Mouse (Mus musculus): ENCODE results near the gene Psenen. TPM values are rescaled to one million over a fixed set of nuclear protein-coding genes. Genes with fewer than 3 reads are reported as not detected.

Psenen gene
- total RNA-seq, 1 experiment = 65.3 TPM

DNA sequence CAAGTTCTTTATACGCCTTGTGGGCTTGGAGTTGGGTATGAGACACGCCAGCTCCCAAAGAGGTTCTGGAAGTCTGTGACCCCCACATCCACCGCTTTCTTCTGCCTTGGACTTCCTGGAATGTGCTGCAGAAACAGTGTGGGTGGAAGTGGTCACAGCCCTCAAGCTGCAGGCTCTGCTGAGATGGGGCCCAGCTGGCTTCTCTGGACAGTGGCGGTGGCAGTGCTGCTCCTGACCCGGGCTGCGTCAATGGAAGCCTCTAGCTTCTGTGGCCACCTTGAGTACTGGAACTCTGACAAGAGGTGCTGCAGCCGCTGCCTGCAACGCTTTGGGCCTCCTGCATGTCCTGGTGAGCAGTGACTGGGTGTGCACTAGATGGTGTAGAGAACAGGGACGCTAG lies 2.6 kb upstream of the Psenen start:
- no peak for DNase-seq (ENCODE audit: low read depth, low spot score)
- in situ Hi-C loops (cut with MboI; ENCODE audit: low sequenced_read_pairs in 2 of 2, unreplicated experiment in 2 of 2) = no loop called here
- peaks cover 0 to 16% of the 10 kb centered on the region in 2 experiments; a peak in 1 of 4 replicates for H3K4me1 ChIP-seq (ENCODE audit: control insufficient read depth in 2 of 2, insufficient read depth in 2 of 2, low read length in 2 of 2, poor library complexity in 1 of 2)
- no peak overlapping the region for H3K9ac ChIP-seq (ENCODE audit: insufficient read depth, low read depth, low read length, poor library complexity, severe bottlenecking)
- H3K4me3 ChIP-seq (ENCODE audit: insufficient read depth in 1 of 2, low read depth in 1 of 2, low read length in 2 of 2, poor library complexity in 1 of 2, severe bottlenecking in 1 of 2) = no peak overlapping the region
- peaks cover 30% of the 10 kb centered on the region for H3K36me3 ChIP-seq (ENCODE audit: control insufficient read depth, insufficient read depth, low read length, poor library complexity, severe bottlenecking)
- H3K9me3 ChIP-seq (ENCODE audit: control insufficient read depth, insufficient read depth, low read depth, low read length) = no peaks in the 10 kb centered on the region
- TF ChIP-seq ZC3H11A (IDR thresholded peaks at IDR 0.05; ENCODE audit: borderline replicate concordance, low read depth, low read length) (no peak), CHD2 (IDR thresholded peaks at IDR 0.05; ENCODE audit: low read depth, low read length) (no peak), ZNF384 (IDR thresholded peaks at IDR 0.05; ENCODE audit: low read depth, low read length) (no peak), MAFK (IDR thresholded peaks at IDR 0.05; ENCODE audit: insufficient read depth, low read depth, low read length) (no peak), HCFC1 (IDR thresholded peaks at IDR 0.05; ENCODE audit: borderline replicate concordance, insufficient read depth, low read length) (no peak)
- H3K27ac ChIP-seq (ENCODE audit: insufficient read depth, low read depth, low read length, poor library complexity, severe bottlenecking) = no peak overlapping the region

DNA sequence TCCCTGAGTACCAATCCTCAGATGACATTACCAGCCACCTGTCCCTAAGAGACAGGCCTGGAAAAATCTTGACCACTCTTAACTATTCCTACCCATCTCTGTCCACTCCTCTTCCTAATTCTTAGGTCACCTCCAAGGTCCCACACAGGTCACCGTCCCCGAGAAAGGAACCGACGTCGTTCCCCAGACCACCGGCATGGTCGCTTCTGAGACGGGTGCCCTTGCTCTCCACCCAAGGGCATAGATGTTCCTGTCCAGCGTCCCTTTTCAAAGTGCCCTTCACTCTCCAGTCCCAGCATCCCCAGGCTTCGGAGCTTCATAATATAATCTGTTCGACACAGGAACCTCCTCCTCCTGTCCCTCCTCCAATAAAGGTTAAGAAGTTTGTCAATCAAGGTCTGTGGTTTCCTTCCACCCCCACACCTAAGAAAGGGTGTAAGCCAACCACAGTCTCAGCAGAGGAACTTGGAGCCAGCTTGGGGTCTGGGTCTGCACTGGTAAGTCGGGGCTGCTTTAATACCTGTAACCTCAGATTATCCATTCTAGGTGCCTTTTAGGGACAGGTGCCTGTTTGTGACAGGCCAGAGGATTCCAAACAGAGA lies 1.6 kb upstream of the Psenen start, which contains the start of gene Igflr1:
Gene Igflr1 (plus strand): TSS at position 458 of the 602 bp plus-strand sequence.
- in situ Hi-C loops (cut with MboI; ENCODE audit: low sequenced_read_pairs in 2 of 2, unreplicated experiment in 2 of 2) = no loop called here
- H3K9ac ChIP-seq (ENCODE audit: insufficient read depth, low read depth, low read length, poor library complexity, severe bottlenecking) = peak within 1 kb of the TSS; percentile 20; the same call in 1 of the 2 replicates
- DNase-seq (ENCODE audit: low read depth, low spot score) = no peak

DNA sequence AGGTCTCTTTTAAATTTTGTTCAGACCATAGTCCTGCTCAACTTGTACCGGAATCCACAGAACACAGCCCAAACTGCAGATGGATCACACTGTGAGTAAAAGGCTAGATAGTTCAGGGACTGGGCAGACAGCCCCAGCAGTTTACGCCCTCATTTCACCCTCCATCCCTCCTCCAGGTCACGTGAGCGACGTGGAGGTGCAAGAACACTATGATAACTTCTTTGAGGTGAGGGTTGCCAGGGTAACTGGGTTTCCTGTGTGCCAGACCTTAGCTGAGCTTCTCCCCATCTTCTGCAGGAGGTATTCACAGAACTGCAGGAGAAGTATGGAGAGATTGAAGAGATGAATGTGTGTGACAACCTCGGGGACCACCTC lies 466 bp upstream of the Psenen start:
- no peak for TF ChIP-seq ZNF384 (IDR thresholded peaks at IDR 0.05; ENCODE audit: low read depth, low read length)
- no peak for TF ChIP-seq MAFK (IDR thresholded peaks at IDR 0.05; ENCODE audit: insufficient read depth, low read depth, low read length)
- Histone ChIP-seq H3K4me3 (ENCODE audit: insufficient read depth in 1 of 2, low read depth in 1 of 2, low read length in 2 of 2, poor library complexity in 1 of 2, severe bottlenecking in 1 of 2) (peak overlapping the region; percentile 97 to 99), H3K9me3 (ENCODE audit: control insufficient read depth, insufficient read depth, low read depth, low read length) (no peaks in the 10 kb centered on the region), H3K27ac (ENCODE audit: insufficient read depth, low read depth, low read length, poor library complexity, severe bottlenecking) (no peak overlapping the region), H3K36me3 (ENCODE audit: control insufficient read depth, insufficient read depth, low read length, poor library complexity, severe bottlenecking) (peaks cover 10% of the 10 kb centered on the region), H3K4me1 (ENCODE audit: control insufficient read depth in 2 of 2, insufficient read depth in 2 of 2, low read length in 2 of 2, poor library complexity in 1 of 2) (peaks cover 4 to 19% of the 10 kb centered on the region in 2 experiments; a peak in 2 of 4 replicates), H3K9ac (ENCODE audit: insufficient read depth, low read depth, low read length, poor library complexity, severe bottlenecking) (peak overlapping the region; percentile 20; the same call in 1 of the 2 replicates)
- no peak for DNase-seq (ENCODE audit: low read depth, low spot score)
- in situ Hi-C loops (cut with MboI; ENCODE audit: low sequenced_read_pairs in 2 of 2, unreplicated experiment in 2 of 2) = no loop called here

More for the DNA sequence above, 1.6 kb upstream of the Psenen start, which contains the start of gene Igflr1:
- Histone ChIP-seq H3K27ac (ENCODE audit: insufficient read depth, low read depth, low read length, poor library complexity, severe bottlenecking) (no peak within 1 kb of the TSS), H3K36me3 (ENCODE audit: control insufficient read depth, insufficient read depth, low read length, poor library complexity, severe bottlenecking) (peaks cover 22% of the 10 kb centered on the region), H3K9me3 (ENCODE audit: control insufficient read depth, insufficient read depth, low read depth, low read length) (no peaks in the 10 kb centered on the region), H3K4me1 (ENCODE audit: control insufficient read depth in 2 of 2, insufficient read depth in 2 of 2, low read length in 2 of 2, poor library complexity in 1 of 2) (peaks cover 1 to 19% of the 10 kb centered on the region in 2 experiments; a peak in 2 of 4 replicates), H3K4me3 (ENCODE audit: insufficient read depth in 1 of 2, low read depth in 1 of 2, low read length in 2 of 2, poor library complexity in 1 of 2, severe bottlenecking in 1 of 2) (no peak within 1 kb of the TSS)
- TF ChIP-seq HCFC1 (IDR thresholded peaks at IDR 0.05; ENCODE audit: borderline replicate concordance, insufficient read depth, low read length) (no peak), ZNF384 (IDR thresholded peaks at IDR 0.05; ENCODE audit: low read depth, low read length) (no peak), MAFK (IDR thresholded peaks at IDR 0.05; ENCODE audit: insufficient read depth, low read depth, low read length) (no peak), CHD2 (IDR thresholded peaks at IDR 0.05; ENCODE audit: low read depth, low read length) (no peak), ZC3H11A (IDR thresholded peaks at IDR 0.05; ENCODE audit: borderline replicate concordance, low read depth, low read length) (no peak)

DNA sequence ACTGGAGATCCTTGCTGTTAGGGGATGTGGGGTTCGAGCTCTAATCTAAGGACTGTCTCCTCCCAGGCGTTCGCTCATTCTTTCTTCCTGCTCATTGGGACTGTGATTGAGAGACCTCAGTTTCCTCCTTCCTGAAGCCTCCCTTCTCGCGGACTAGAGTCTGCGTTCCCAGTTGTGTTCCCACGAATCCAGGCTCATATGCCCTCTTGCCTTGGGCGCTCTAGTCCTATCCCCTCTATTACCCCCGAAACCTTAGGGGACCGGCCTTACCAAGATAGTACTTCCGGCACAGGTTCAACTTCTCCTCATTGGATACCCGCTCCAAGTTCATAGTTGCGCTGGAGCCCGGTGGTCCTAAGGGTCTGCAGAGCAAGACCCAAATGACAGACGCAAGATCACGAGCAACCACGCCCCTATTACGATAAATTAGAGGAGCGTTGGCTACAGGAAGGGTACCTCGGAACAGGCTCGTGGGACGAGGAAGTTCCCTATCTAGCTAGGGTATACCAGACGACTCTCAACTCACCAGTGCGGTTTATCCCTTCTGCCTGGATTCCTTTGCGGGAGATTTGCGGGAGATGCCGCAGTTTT lies 806 bp downstream of the Psenen start:
- Histone ChIP-seq H3K9me3 (ENCODE audit: control insufficient read depth, insufficient read depth, low read depth, low read length) (no peaks in the 10 kb centered on the region), H3K27ac (ENCODE audit: insufficient read depth, low read depth, low read length, poor library complexity, severe bottlenecking) (peak overlapping the region; percentile 32; the same call in 1 of the 2 replicates), H3K36me3 (ENCODE audit: control insufficient read depth, insufficient read depth, low read length, poor library complexity, severe bottlenecking) (peaks cover 2% of the 10 kb centered on the region; the same call in 1 of the 2 replicates), H3K9ac (ENCODE audit: insufficient read depth, low read depth, low read length, poor library complexity, severe bottlenecking) (peak overlapping the region; percentile 88), H3K4me1 (ENCODE audit: control insufficient read depth in 2 of 2, insufficient read depth in 2 of 2, low read length in 2 of 2, poor library complexity in 1 of 2) (peaks cover 4 to 26% of the 10 kb centered on the region in 2 experiments; a peak in 2 of 4 replicates), H3K4me3 (ENCODE audit: insufficient read depth in 1 of 2, low read depth in 1 of 2, low read length in 2 of 2, poor library complexity in 1 of 2, severe bottlenecking in 1 of 2) (peak overlapping the region; percentile 97 to 99)
- in situ Hi-C loops (cut with MboI; ENCODE audit: low sequenced_read_pairs in 2 of 2, unreplicated experiment in 2 of 2) = no loop called here
- DNase-seq (ENCODE audit: low read depth, low spot score) = no peak
- TF ChIP-seq MAFK (IDR thresholded peaks at IDR 0.05; ENCODE audit: insufficient read depth, low read depth, low read length) (no peak), CHD2 (IDR thresholded peaks at IDR 0.05; ENCODE audit: low read depth, low read length) (no peak), ZC3H11A (IDR thresholded peaks at IDR 0.05; ENCODE audit: borderline replicate concordance, low read depth, low read length) (no peak), HCFC1 (IDR thresholded peaks at IDR 0.05; ENCODE audit: borderline replicate concordance, insufficient read depth, low read length) (no peak), ZNF384 (IDR thresholded peaks at IDR 0.05; ENCODE audit: low read depth, low read length) (no peak)

All from ES-E14 (cell line).